Mouse (Mus musculus): ENCODE results near the gene Lrrfip1.

DNA sequence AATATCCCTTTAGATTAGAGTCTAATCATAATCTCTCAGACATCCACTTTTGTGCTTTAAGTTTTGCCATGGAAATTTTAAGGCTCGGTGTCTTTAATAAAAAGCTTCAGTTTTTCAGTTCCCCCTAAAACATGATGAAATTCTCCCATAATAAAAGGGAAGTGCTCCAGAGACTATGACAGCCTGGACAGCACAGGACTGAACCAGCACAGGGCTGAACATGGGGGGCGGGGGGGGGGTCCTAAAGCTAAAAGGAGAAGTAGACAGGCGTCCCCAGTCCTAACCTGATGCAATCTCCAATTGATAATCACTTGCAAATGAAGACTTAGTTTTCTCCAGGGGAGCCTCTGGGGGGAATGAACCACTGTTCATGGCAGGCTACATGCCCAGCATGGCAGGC lies 36.0 kb downstream of the Lrrfip1 start:
- TF ChIP-seq CTCF (IDR thresholded peaks at IDR 0.05; ENCODE audit: low read depth, low read length) (no peak), POLR2A (IDR thresholded peaks at IDR 0.05; ENCODE audit: insufficient read depth, low read length) (no peak)

All from ES-Bruce4 (cell line).